Mouse (Mus musculus) fat pad, adult 2 months (tissue): ENCODE data around the gene Neurod6.

Experiments
- DNase-seq: peaks from one replicate; pipeline ENCODE4 v3.0.0-alpha.2; 2011; ENCODE audit warnings: low read depth, low spot score; ENCODE audit errors: extremely low read depth

Neurod6 gene

DNA sequence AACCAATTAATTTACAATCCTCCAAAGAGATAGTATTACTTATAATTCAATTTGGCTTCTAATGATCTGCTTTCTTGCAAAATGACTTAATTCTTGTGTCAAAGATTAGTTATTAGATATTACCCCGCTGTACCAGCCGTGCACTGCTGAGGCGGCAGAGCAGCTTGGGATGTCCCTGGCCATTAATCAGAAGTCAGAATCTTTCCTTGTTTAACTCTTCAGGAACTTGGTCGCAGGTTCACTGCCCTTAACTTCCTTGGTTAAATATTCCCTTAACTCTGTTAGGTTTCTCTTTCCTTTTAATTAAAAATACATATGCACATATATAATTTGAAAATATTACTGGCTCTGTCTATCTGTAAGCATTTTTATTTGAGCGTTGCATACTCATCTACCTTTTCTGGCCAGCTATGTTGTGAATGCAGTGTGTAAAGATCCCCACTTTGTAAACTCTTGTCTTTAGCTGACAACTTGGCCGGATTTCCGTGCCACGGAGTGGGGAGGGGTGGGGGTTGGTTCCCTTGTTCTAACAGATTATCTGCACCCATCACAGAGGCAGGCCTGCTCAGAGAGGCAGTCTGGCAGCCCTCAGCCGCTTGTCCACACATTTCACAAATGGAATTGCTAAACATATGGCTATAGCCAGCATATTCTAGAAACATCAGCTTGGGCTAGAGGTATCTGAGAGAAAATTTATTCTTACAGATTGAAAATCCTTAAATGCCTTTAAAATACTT is 34.1 kb downstream of the Neurod6 start:
- DNase-seq, result no peak

DNA sequence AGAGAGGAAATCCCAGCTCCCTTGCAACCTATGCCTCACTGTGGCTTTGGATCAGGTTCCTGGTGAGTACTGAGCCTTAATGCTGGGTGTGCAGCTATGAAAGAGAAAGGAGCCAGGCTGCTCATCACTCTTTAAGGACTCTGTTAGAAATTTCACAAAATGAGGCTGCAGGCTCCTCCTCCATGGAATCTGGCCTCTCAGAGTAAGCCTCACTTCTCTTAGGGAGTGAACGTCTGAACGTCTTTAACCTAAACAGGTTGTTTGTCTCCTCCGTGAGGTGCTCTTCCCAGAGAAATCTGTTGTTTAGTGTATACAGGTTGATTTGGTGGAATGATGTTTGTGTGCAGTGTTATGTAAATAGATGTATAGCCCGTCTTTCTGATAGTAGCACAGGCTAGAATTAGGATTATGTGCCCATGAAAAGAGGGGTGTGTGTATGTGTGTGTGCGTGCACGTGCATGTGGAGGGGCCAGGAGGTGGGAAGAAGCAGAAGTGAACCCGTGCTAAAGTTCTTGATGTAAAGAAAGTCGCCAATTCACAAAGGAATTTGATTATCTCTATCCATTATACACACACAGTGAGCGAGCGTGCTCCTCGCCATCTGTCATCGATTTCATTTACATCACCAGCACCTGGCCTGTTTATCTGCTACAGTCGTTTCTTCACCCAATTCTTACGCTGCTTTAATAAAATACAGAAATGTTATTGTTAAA is 34.8 kb downstream of the Neurod6 start:
- no peak for DNase-seq

DNA sequence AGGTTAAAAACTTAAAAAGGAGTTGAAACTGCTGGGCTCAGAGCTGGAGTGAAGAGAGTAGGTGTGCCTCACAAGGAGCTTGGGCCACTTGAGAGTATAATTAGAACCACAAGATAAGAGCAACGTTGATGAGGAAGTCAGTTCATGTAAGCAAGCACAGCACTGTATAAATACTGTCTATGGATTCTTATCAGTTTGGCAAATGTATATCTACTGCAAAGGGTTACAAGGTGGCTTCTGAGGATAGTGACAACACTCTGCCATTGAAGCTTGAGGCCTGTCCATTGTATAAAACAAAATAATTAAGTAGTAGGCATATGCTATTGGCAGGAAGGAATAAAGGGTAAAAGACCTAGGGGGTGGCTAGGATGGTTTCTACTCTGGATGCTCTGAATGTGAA is 46.4 kb downstream of the Neurod6 start:
- no peak for DNase-seq
